Mouse (Mus musculus): ENCODE data around the gene Slc28a1. TPM values are rescaled to one million over a fixed set of nuclear protein-coding genes. Genes with fewer than 3 reads are reported as not detected.

Slc28a1 gene
- polyA plus RNA-seq, 1 experiment from 2014 or later: 0.26 TPM

DNA sequence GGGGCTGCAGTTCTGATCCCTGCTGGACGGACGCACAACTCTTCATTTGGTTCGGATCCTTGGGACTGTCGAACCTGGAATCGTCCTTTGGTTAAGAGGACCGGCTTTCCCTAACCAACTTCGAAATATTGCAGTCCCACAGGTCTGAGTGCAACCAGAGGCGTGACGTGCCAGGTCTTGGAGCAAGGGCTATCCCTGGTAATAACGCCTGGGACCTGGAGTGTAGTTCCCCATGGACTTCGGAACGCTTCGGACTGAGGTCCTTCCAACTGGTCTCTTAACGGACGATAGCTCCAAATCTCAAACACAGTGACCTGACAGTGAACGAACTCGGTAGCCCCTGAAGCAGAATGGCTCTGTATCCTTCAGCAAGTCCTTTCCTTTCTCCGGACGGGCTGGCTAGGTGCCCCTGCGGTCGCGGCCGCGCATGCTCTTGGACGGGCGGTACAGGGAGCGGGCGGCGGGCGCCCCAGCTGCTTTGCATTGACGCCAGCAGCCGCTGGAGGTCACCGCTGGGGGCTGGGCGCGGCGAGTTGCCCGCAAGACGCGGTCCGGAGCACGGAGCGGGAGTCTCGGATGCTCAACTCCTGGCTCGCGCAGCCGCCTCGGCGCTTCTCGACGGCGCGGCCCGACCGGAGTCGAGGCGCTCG lies 98.2 kb downstream of the Slc28a1 start:
- WGBS: under 1% methylated on average over 55 of the region's 57 CpGs
- Histone ChIP-seq H3K27me3 (replicated peaks) (peaks cover 9% of the 10 kb centered on the region), H3K9ac (peak overlapping the region; percentile 71), H3K9me3 (replicated peaks) (no peaks in the 10 kb centered on the region), H3K4me2 (peak overlapping the region; percentile 91), H3K4me1 (replicated peaks) (peaks cover 25% of the 10 kb centered on the region), H3K36me3 (no peaks in the 10 kb centered on the region), H3K4me3 (peak overlapping the region; percentile 60), H3K27ac (ENCODE audit: poor library complexity, severe bottlenecking) (peak overlapping the region; percentile 80)
- ATAC-seq (ENCODE audit: insufficient number of reproducible peaks, low FRiP score): peak; percentile 89

DNA sequence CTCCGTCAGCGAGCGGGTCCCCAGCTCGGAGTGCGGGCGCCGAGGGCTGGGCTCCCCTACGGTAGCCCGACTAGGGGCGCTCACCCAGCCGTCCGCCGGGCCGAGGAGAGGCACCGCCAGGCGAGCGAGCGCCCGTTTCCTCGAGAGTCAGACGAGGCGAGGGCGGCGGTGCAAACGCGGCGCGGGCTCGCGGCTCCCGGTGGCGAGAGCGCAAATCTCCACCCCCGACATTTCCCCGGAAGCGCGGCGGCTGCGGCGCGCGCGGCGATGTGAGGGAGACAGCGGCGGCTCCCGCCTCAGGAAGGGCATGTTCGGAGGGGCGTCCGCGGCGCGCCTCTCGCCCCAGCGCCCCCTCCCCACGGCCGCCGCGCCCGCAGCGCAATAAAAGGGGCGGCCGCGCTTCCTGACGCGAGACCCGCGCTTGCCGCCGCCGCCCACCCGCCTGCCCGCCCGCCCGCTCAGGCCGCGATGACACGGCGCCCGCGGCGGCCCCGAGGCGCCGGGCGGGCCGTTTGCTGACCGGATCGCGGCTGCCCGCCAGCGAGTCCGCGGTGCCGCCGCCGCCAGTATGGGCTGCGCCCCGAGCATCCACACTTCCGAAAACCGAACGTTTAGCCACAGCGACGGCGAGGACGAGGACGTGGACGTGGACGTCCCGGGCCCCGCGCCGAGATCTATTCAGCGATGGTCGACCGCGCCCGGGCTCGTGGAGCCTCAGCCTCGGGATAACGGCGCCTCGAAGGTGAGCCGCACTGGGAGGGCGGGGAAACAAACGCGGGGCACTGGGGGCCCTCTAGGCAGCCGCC lies 99.0 kb downstream of the Slc28a1 start, which contains the start of gene Pde8a:
Pde8a (plus strand) TSS at position 250 of the 806 bp plus-strand sequence.
- peak within 1 kb of the TSS; percentile 60 for H3K4me3 ChIP-seq
- WGBS: 1% methylated on average over 124 of the region's 128 CpGs
- H3K9ac ChIP-seq: peak within 1 kb of the TSS; percentile 71
- ATAC-seq (ENCODE audit: insufficient number of reproducible peaks, low FRiP score): no peak
- no peaks in the 10 kb centered on the region for H3K9me3 ChIP-seq (replicated peaks)
- H3K36me3 ChIP-seq: no peaks in the 10 kb centered on the region
- H3K4me2 ChIP-seq: peak within 1 kb of the TSS; percentile 91
- peaks cover 9% of the 10 kb centered on the region for H3K27me3 ChIP-seq (replicated peaks)
- peaks cover 25% of the 10 kb centered on the region for H3K4me1 ChIP-seq (replicated peaks)
- H3K27ac ChIP-seq (ENCODE audit: poor library complexity, severe bottlenecking): peak within 1 kb of the TSS; percentile 80

DNA sequence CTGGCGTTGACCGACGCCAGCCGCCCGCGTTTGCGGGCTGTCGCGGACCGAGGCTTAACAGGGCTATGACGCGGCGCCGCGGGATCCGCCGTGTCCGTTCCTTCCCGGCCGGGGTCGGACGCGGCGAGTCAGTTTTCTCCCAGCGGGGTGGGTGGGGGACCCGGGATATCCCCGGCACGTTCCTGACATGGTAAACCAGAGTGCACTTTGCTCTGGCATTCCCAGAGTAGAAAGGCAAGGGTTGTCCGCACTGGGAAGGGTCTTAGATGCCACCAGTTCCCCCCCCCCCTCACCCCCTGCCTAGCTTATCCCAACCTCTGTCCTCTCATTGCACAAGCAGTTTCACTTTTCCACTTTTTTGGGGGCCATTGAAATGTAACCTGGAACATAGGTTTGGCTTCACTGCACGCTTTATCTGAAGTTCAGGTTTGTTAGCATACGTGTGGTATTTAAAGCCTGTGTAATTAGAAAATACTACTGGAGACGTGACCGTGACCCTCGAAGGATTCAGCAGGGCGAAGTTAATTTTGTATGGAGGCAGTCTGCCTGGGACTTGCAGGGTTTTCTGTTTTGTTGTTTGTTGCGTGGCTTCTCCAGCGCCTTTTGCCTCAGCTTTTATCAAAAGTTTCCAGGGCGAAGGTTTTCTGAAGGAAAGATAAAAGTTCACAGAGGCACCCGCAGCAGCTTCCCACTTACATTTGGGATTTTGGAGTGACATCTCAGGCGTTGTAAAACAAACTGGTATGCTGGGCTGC lies 99.7 kb downstream of the Slc28a1 start:
- Histone ChIP-seq H3K4me2 (peak overlapping the region; percentile 91), H3K27me3 (replicated peaks) (peaks cover 9% of the 10 kb centered on the region), H3K36me3 (no peaks in the 10 kb centered on the region), H3K4me1 (replicated peaks) (peaks cover 25% of the 10 kb centered on the region), H3K27ac (ENCODE audit: poor library complexity, severe bottlenecking) (no peak overlapping the region), H3K4me3 (peak overlapping the region; percentile 60), H3K9ac (peak overlapping the region; percentile 71), H3K9me3 (replicated peaks) (no peaks in the 10 kb centered on the region)
- 6% methylated on average over 40 of the region's 40 CpGs for WGBS
- no peak for ATAC-seq (ENCODE audit: insufficient number of reproducible peaks, low FRiP score)

DNA sequence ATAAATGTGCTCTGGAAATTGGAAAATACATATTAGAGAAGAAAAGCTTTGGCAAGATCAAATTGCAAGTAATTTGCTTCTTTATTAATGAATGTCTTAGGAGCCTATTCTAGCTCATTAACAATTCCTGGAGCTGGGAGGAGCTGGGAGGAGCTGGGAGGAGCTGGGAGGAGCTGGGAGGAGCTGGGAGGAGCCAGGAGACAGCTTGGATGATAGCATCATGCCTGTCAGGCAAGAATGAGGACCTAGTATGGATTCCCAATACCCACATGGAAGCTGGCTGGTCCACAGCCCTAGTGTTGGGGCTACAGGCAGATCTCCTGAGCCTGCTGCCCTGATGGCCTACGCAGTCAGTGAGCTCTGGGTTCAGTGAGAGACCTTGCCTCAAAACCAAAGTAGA lies 101.4 kb downstream of the Slc28a1 start:
- Histone ChIP-seq H3K4me3 (no peak overlapping the region), H3K27me3 (replicated peaks) (peaks cover 6% of the 10 kb centered on the region), H3K36me3 (no peaks in the 10 kb centered on the region), H3K4me1 (replicated peaks) (peaks cover 18% of the 10 kb centered on the region), H3K9ac (no peak overlapping the region), H3K4me2 (no peak overlapping the region), H3K9me3 (replicated peaks) (no peaks in the 10 kb centered on the region), H3K27ac (ENCODE audit: poor library complexity, severe bottlenecking) (no peak overlapping the region)
- WGBS: 88% methylated on average over 1 of the region's 1 CpGs
- no peak for ATAC-seq (ENCODE audit: insufficient number of reproducible peaks, low FRiP score)

DNA sequence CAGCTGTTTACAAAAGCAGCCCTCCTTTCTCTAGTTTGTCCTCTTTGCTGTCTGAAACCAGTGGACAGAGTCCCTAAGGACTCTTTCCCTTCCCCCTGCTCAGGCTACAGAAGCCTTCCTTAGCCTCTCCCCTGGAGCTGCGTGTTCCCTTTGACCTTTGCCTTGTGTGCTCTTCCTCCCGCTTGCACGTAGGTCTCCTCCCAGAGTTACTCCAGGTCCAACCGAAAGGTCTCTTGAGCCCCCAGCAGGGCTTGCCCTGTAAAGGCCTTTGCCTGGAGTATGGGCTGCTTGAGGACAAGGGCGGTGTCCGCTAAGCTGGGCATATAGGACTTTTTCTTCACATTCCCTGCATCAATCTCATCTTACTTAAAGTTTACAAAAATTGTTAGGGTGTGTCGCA lies 104.7 kb downstream of the Slc28a1 start:
- ATAC-seq (ENCODE audit: insufficient number of reproducible peaks, low FRiP score): no peak
- Histone ChIP-seq H3K9me3 (replicated peaks) (no peaks in the 10 kb centered on the region), H3K27me3 (replicated peaks) (0 out of 2 replicates have a peak, but pooled peaks cover 3% of the 10 kb centered on the region), H3K4me2 (no peak overlapping the region), H3K9ac (no peak overlapping the region), H3K36me3 (no peaks in the 10 kb centered on the region), H3K4me3 (no peak overlapping the region), H3K4me1 (replicated peaks) (0 out of 2 replicates have a peak, but pooled peaks cover 1% of the 10 kb centered on the region), H3K27ac (ENCODE audit: poor library complexity, severe bottlenecking) (no peak overlapping the region)
- 59% methylated on average over 7 of the region's 7 CpGs for WGBS

Other genes starting within 250 kb of the Slc28a1 start
- gene Wdr73, start 213.5 kb upstream of the Slc28a1 start, polyA plus RNA-seq (2016; fragmentation: Nextera tagmentation; extraction: Ambion mirVana): 18.8 and 19.9 TPM in 2 replicates
- gene Nmb, start 209.7 kb upstream of the Slc28a1 start, polyA plus RNA-seq (2016; fragmentation: Nextera tagmentation; extraction: Ambion mirVana): 3.6 and 3.7 TPM in 2 replicates
- gene Sec11a, start 167.0 kb upstream of the Slc28a1 start, polyA plus RNA-seq (2016; fragmentation: Nextera tagmentation; extraction: Ambion mirVana): 145 and 152 TPM in 2 replicates
- gene Zfp592, start 121.1 kb upstream of the Slc28a1 start, polyA plus RNA-seq (2016; fragmentation: Nextera tagmentation; extraction: Ambion mirVana): 15.2 and 18.1 TPM in 2 replicates
- gene Alpk3, start 57.2 kb upstream of the Slc28a1 start, polyA plus RNA-seq (2016; fragmentation: Nextera tagmentation; extraction: Ambion mirVana): 30.2 and 30.4 TPM in 2 replicates
- gene Pde8a, start 98.8 kb downstream of the Slc28a1 start, polyA plus RNA-seq (2016; fragmentation: Nextera tagmentation; extraction: Ambion mirVana): 3.8 and 3.9 TPM in 2 replicates
- 862 and 873 TPM in 2 replicates for gene Rps17, start 230.5 kb downstream of the Slc28a1 start, polyA plus RNA-seq (2016; fragmentation: Nextera tagmentation; extraction: Ambion mirVana)